Mouse (Mus musculus) cerebellum, adult 2 months (tissue): Measurements from ENCODE around the gene 4930519P11Rik.

Experiments
- CTCF ChIP-seq: fragments of 200-500 bp; IDR thresholded peaks from 2 replicates; pipeline ENCODE4 v1.5.1; 2011; ENCODE audit warnings: low read depth, mild to moderate bottlenecking, control low read depth, low read length, moderate library complexity, borderline replicate concordance; ENCODE audit not compliant: insufficient read depth
- POLR2A ChIP-seq: fragments of 200-500 bp; IDR thresholded peaks from 2 replicates; pipeline ENCODE4 v1.6.1; 2011; ENCODE audit warnings: low read length, control low read depth, borderline replicate concordance; ENCODE audit not compliant: insufficient read depth

DNA sequence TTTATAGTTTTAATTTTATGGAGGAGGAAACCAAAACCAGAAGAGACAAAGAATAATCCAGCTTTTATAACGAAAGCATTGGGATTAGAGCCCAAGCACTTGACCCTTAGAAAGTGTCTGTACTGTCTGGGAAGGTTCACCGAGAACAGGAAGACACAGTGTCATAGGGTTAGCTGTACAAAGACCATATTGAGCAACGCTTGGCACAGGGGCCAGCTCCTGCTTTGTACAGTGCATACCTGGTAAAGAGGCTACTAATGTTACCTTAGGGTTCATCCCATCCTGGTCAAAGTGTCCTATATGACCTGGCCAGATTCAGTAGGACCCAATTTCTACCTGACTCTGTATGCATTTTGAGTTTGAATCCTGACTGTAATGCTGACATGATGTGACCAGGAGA is 11.9 kb downstream of the 4930519P11Rik start:
- no peak for TF ChIP-seq CTCF
- TF ChIP-seq POLR2A = no peak
